Mouse (Mus musculus): Measurements from ENCODE around the gene Twf1. TPM values are rescaled to one million over a fixed set of nuclear protein-coding genes. Genes with fewer than 3 reads are reported as not detected.

Gene Twf1
- 47.5 TPM for polyA plus RNA-seq (2012; fragmentation: generic; extraction: Trizol)
- long read RNA-seq, experiment 1, transcript Twf1-201 (9 exons, 3,025 nt), result major isoform, 53 of 208 reads
- long read RNA-seq, experiment 1, partial matches to known transcripts, result 8 of 208 reads
- long read RNA-seq, experiment 1, other reads (novel, unspliced or antisense), result 147 of 208 reads
- long read RNA-seq, experiment 2, transcript Twf1-201 (9 exons, 3,025 nt), result major isoform, 657 of 701 reads
- long read RNA-seq, experiment 2, partial matches to known transcripts, result 21 of 701 reads
- long read RNA-seq, experiment 2, other reads (novel, unspliced or antisense), result 23 of 701 reads

DNA sequence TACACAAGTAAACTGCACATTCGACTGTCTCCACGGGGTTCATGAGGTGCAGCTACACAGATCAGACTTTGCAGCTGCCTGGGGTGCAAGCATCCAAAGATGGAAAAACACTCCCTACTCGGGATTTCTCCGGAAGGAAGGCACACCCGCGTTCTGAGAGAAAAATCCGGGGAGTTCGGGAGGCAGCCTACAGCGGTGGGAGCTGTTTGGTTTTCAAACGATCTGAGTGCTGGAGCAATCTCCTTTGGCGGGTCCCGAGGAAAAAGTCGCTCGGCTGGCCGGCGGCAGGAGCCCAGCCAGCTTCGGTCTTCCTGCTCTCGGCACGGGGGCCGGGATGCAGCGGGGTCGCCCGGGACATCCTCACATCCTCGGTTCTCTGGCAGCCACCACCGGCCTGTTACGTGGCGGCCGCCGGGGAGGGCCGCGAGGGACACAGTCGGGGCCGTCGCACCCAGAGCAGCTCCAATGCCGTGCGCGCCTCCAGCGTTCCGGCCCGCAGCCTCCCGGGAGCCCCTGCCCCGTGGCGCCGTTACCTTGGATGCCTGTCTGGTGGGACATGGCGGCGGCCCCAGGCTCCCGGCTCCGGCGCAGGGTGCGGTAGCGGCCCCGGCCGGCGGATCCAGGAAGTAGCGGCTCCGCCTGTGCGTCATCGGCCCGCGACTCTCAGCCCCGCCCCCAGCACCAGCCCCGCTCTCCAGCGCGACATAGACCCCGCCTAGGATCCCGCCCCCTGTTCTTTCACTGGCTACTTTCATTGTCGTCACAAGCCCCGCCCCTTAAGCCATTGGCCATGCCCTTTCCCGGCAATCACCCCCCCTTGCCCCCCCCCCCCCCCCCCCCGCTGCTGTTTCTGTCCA lies at the start of gene Twf1:
Gene Twf1 (minus strand): TSS at position 671 of the 857 bp plus-strand sequence.
- H3K79me3 ChIP-seq (ENCODE audit: low read depth), result peaks cover 30% of the 10 kb centered on the region
- peak within 1 kb of the TSS; percentile 95 for H3K4me3 ChIP-seq (ENCODE audit: insufficient read depth, poor library complexity, severe bottlenecking)
- no peaks in the 10 kb centered on the region for H3K27me3 ChIP-seq (ENCODE audit: control insufficient read depth, insufficient read depth, insufficient read length)
- peak within 1 kb of the TSS; percentile 98 for H3ac ChIP-seq (ENCODE audit: control insufficient read depth, insufficient read length, low read depth)
- peaks cover 41% of the 10 kb centered on the region for H3K79me2 ChIP-seq (ENCODE audit: control insufficient read depth, insufficient read depth)
- H3K36me3 ChIP-seq (ENCODE audit: control insufficient read depth, insufficient read depth), result peaks cover 35% of the 10 kb centered on the region
- TF ChIP-seq MYOD1 (IDR thresholded peaks at IDR 0.05; ENCODE audit: control insufficient read depth, insufficient read length, low read depth) (no peak), MAX (IDR thresholded peaks at IDR 0.05) (no peak)

DNA sequence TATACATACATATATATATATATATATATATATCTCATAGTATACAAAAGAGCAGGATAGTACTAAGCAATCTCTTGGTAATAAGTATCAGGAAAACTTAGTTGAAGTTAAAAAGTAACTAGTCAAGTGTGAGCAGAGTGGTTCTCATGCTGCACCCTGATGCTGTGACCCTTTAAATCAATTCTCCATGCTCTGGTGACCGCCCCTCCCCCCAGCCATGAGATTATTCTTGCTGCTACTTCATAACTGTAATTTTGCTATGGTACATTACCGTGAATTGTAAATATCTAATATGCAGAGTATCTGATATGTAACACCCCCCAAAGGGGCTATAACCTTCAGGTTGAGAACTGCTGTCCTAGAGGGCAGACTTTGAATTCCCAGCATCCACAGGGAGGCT lies 49.4 kb upstream of the Twf1 start:
- no peaks in the 10 kb centered on the region for H3K79me3 ChIP-seq (ENCODE audit: low read depth)
- H3ac ChIP-seq (ENCODE audit: control insufficient read depth, insufficient read length, low read depth), result no peak overlapping the region
- no peaks in the 10 kb centered on the region for H3K27me3 ChIP-seq (ENCODE audit: control insufficient read depth, insufficient read depth, insufficient read length)
- H3K4me3 ChIP-seq (ENCODE audit: insufficient read depth, poor library complexity, severe bottlenecking), result no peak overlapping the region
- no peaks in the 10 kb centered on the region for H3K36me3 ChIP-seq (ENCODE audit: control insufficient read depth, insufficient read depth)
- TF ChIP-seq CEBPB (IDR thresholded peaks at IDR 0.05; ENCODE audit: low read depth), result no peak
- no peaks in the 10 kb centered on the region for H3K79me2 ChIP-seq (ENCODE audit: control insufficient read depth, insufficient read depth)

DNA sequence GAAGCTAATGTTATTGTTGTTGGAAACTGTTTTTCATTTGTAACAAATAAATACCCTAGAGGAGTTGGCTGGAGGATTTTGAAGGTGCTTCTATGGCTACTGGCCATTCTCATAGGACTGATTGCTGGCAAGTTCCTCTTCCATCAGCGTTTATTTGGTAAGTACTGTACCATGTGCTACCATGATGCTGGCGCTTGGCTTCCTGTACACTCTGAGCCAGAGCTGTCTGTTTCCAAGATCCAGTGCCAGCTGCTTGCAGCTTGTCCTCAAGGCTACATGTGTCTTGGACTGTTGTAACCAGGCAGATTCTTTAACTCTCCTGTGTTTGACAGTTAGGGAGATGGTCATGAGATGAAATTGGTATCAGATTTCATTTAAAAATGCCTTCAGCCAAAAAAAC lies 48.5 kb upstream of the Twf1 start:
- Histone ChIP-seq H3K4me3 (ENCODE audit: insufficient read depth, poor library complexity, severe bottlenecking) (no peak overlapping the region), H3ac (ENCODE audit: control insufficient read depth, insufficient read length, low read depth) (no peak overlapping the region), H3K79me3 (ENCODE audit: low read depth) (no peaks in the 10 kb centered on the region), H3K36me3 (ENCODE audit: control insufficient read depth, insufficient read depth) (no peaks in the 10 kb centered on the region), H3K79me2 (ENCODE audit: control insufficient read depth, insufficient read depth) (no peaks in the 10 kb centered on the region), H3K27me3 (ENCODE audit: control insufficient read depth, insufficient read depth, insufficient read length) (no peaks in the 10 kb centered on the region)
- TF ChIP-seq USF1 (IDR thresholded peaks at IDR 0.05; ENCODE audit: low read depth), result no peak
- TF ChIP-seq MAX (IDR thresholded peaks at IDR 0.05), result no peak
- no peak for TF ChIP-seq MYOD1 (IDR thresholded peaks at IDR 0.05; ENCODE audit: control insufficient read depth, insufficient read length, low read depth)
- no peak for TF ChIP-seq FOSL1 (IDR thresholded peaks at IDR 0.05; ENCODE audit: insufficient read depth, low read length, poor library complexity, severe bottlenecking)
- no peak for TF ChIP-seq CEBPB (IDR thresholded peaks at IDR 0.05; ENCODE audit: low read depth)
- TF ChIP-seq MYOG (IDR thresholded peaks at IDR 0.05; ENCODE audit: control insufficient read depth, extremely low read depth, insufficient read length), result no peak
- TF ChIP-seq CTCF (IDR thresholded peaks at IDR 0.05; ENCODE audit: control insufficient read depth, insufficient read depth, insufficient read length), result no peak

DNA sequence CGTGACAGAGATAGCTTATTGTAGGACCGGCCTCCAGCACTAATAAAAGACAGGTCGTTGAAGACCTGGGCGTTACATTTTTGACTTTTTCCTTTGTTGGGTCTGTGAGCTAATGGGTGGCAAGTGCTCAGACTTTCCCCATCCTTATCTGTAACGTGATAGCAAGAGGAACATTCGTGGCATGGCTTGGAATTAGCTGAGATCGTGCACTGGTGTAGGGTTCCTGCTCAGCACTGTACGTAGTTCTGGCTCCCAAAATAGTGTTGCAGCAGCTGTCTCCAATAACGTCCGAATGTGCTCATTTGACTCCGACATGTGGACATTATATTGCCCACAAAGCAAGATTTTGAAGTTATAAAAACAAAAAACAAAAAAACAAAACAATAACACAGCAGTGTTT lies 44.8 kb upstream of the Twf1 start:
- Histone ChIP-seq H3K27me3 (ENCODE audit: control insufficient read depth, insufficient read depth, insufficient read length) (peaks cover under 1% of the 10 kb centered on the region), H3ac (ENCODE audit: control insufficient read depth, insufficient read length, low read depth) (no peak overlapping the region), H3K36me3 (ENCODE audit: control insufficient read depth, insufficient read depth) (no peaks in the 10 kb centered on the region), H3K4me3 (ENCODE audit: insufficient read depth, poor library complexity, severe bottlenecking) (no peak overlapping the region), H3K79me3 (ENCODE audit: low read depth) (no peaks in the 10 kb centered on the region), H3K79me2 (ENCODE audit: control insufficient read depth, insufficient read depth) (no peaks in the 10 kb centered on the region)
- TF ChIP-seq FOSL1 (IDR thresholded peaks at IDR 0.05; ENCODE audit: insufficient read depth, low read length, poor library complexity, severe bottlenecking) (no peak), MYOG (IDR thresholded peaks at IDR 0.05; ENCODE audit: control insufficient read depth, extremely low read depth, insufficient read length) (no peak), USF1 (IDR thresholded peaks at IDR 0.05; ENCODE audit: low read depth) (no peak), CTCF (IDR thresholded peaks at IDR 0.05; ENCODE audit: control insufficient read depth, insufficient read depth, insufficient read length) (no peak), MAX (IDR thresholded peaks at IDR 0.05) (no peak), CEBPB (IDR thresholded peaks at IDR 0.05; ENCODE audit: low read depth) (no peak), MYOD1 (IDR thresholded peaks at IDR 0.05; ENCODE audit: control insufficient read depth, insufficient read length, low read depth) (no peak)

DNA sequence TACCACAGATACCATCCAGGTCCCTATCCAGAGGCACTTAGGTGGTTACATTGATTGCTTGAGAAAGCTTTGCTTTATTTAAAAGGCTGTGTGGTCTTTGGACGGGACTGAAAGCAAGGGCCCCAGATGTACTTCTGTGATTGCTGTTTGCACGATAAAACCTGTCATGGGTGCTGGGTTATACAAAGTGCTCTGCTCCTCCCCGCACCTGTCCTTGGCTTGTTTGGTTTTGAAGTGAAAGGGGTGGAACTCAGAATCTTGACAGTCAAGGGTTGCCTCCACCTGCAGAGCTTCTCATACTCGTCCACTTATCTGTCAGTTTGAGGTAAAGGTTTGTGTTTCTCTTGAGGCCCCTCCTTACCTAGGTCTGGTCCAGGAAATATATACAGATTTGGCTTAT lies 40.9 kb upstream of the Twf1 start:
- no peaks in the 10 kb centered on the region for H3K36me3 ChIP-seq (ENCODE audit: control insufficient read depth, insufficient read depth)
- H3K4me3 ChIP-seq (ENCODE audit: insufficient read depth, poor library complexity, severe bottlenecking), result no peak overlapping the region
- no peaks in the 10 kb centered on the region for H3K79me3 ChIP-seq (ENCODE audit: low read depth)
- TF ChIP-seq MYOG (IDR thresholded peaks at IDR 0.05; ENCODE audit: control insufficient read depth, extremely low read depth, insufficient read length) (no peak), MAX (IDR thresholded peaks at IDR 0.05) (no peak), CTCF (IDR thresholded peaks at IDR 0.05; ENCODE audit: control insufficient read depth, insufficient read depth, insufficient read length) (no peak), USF1 (IDR thresholded peaks at IDR 0.05; ENCODE audit: low read depth) (no peak), FOSL1 (IDR thresholded peaks at IDR 0.05; ENCODE audit: insufficient read depth, low read length, poor library complexity, severe bottlenecking) (no peak), MYOD1 (IDR thresholded peaks at IDR 0.05; ENCODE audit: control insufficient read depth, insufficient read length, low read depth) (no peak), CEBPB (IDR thresholded peaks at IDR 0.05; ENCODE audit: low read depth) (no peak)
- no peak overlapping the region for H3ac ChIP-seq (ENCODE audit: control insufficient read depth, insufficient read length, low read depth)
- H3K27me3 ChIP-seq (ENCODE audit: control insufficient read depth, insufficient read depth, insufficient read length), result peaks cover 8% of the 10 kb centered on the region
- no peaks in the 10 kb centered on the region for H3K79me2 ChIP-seq (ENCODE audit: control insufficient read depth, insufficient read depth)
